Mouse (Mus musculus) midbrain, embryonic 14.5 days (tissue): ENCODE results near the gene Lsm6. TPM values are rescaled to one million over a fixed set of nuclear protein-coding genes. Genes with fewer than 3 reads are reported as not detected.

Experiments used
- ATAC-seq: fragments of 200-750 bp; cut with Nextera tagmentation; 2 replicates; pipeline ENCODE4 v1.8.0; 2017; ENCODE audit warnings: moderate number of reproducible peaks, moderate library complexity; ENCODE audit not compliant: low FRiP score, low TSS enrichment
- DNase-seq: peaks from one replicate; pipeline ENCODE4 v3.0.0-alpha.2; 2015
- H3K27ac ChIP-seq: fragments of 300-500 bp; sonication (generic); replicated peaks from 2 replicates; pipeline ENCODE4 v1.5.1; 2014; ENCODE audit warnings: mild to moderate bottlenecking, low read depth, low read length, moderate library complexity
- H3K27me3 ChIP-seq: fragments of 300-500 bp; sonication (generic); 2 replicates; pipeline ENCODE4 v1.6.1; 2014; ENCODE audit warnings: low read length, control low read depth, mixed read lengths; ENCODE audit not compliant: control insufficient read depth, insufficient read depth
- H3K36me3 ChIP-seq: fragments of 300-500 bp; sonication (generic); 2 replicates; pipeline ENCODE4 v1.6.1; 2014; ENCODE audit warnings: low read length, control low read depth; ENCODE audit not compliant: control insufficient read depth, insufficient read depth
- H3K4me1 ChIP-seq: fragments of 300-500 bp; sonication (generic); 2 replicates; pipeline ENCODE4 v1.6.1; 2014; ENCODE audit warnings: mild to moderate bottlenecking, antibody characterized with exemption, low read length, control low read depth; ENCODE audit not compliant: control insufficient read depth, insufficient read depth
- H3K4me2 ChIP-seq: fragments of 300-500 bp; sonication (generic); 2 replicates; pipeline ENCODE4 v1.6.1; 2014; ENCODE audit warnings: mild to moderate bottlenecking, low read length, moderate library complexity
- H3K4me3 ChIP-seq: fragments of 300-500 bp; sonication (generic); replicated peaks from 2 replicates; pipeline ENCODE4 v1.5.1; 2014; ENCODE audit warnings: low read depth, low read length
- H3K9ac ChIP-seq: fragments of 300-500 bp; sonication (generic); replicated peaks from 2 replicates; pipeline ENCODE4 v1.6.1; 2014; ENCODE audit warnings: mild to moderate bottlenecking, low read length, moderate library complexity
- H3K9me3 ChIP-seq: fragments of 300-500 bp; sonication (generic); 2 replicates; pipeline ENCODE4 v1.6.1; 2016; ENCODE audit warnings: low read length, control low read depth, mixed read lengths; ENCODE audit not compliant: control insufficient read depth
- WGBS: fragments of 180-500 bp; shearing (Covaris S2); extraction: QIAGEN DNeasy Blood & Tissue Kit; methylation state at CpG from one replicate; pipeline ENCODE4 v1.1.7; 2014; 5-methylcytosine and 5-hydroxymethylcytosine counted together
- polyA plus RNA-seq: library from polyadenylated mRNA; unstranded; fragments of >200 nt; fragmentation: Nextera tagmentation; extraction: Ambion mirVana; gene quantifications from 2 replicates; pipeline ENCODE4 v1.2.1, GENCODE M21; 2014

Gene Lsm6
- 165 and 179 TPM in 2 replicates for polyA plus RNA-seq

DNA sequence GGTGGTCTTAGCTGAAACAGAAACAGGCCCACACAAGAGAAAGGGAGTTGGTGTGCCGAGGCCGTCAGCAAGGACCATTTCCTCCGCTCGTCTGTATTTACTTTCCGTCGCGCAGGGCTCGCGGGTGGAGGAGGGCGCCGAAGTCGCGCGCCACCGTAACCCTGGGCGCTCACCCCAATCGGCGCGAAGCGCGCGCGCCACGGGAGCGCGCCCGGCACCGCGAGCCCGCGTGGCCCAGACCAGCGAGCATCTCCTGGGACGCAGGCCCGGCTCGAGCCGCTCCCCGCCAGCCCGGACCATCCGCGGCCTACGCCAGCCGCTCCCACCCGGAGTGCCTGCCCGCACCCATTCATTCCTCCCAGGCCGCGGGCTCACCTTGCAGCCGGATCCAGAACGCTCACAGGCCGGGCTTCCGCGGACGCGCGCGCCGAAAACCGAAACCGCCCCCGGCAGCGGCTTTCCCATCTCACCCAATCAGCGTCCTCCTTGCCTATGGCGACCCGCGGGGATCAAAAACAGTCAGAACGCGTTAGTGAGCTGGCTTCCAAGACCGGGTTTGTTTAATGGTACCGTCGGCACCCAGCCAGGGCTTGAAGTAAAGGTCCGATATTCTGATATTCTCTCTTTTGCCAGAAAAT lies at the start of gene Lsm6:
Lsm6 (minus strand) TSS at position 468 of the 638 bp plus-strand sequence.
- Histone ChIP-seq H3K36me3 (no peaks in the 10 kb centered on the region), H3K9me3 (no peaks in the 10 kb centered on the region), H3K9ac (peak within 1 kb of the TSS; percentile 75), H3K27me3 (no peaks in the 10 kb centered on the region), H3K4me3 (peak within 1 kb of the TSS; percentile 63), H3K4me2 (peak within 1 kb of the TSS; percentile 52), H3K4me1 (0 out of 2 replicates have a peak, but pooled peaks cover 4% of the 10 kb centered on the region), H3K27ac (peak within 1 kb of the TSS; percentile 96)
- ATAC-seq (peak; percentile 92), DNase-seq (peak; percentile 98)
- WGBS, result under 1% methylated on average over 68 of the region's 70 CpGs

DNA sequence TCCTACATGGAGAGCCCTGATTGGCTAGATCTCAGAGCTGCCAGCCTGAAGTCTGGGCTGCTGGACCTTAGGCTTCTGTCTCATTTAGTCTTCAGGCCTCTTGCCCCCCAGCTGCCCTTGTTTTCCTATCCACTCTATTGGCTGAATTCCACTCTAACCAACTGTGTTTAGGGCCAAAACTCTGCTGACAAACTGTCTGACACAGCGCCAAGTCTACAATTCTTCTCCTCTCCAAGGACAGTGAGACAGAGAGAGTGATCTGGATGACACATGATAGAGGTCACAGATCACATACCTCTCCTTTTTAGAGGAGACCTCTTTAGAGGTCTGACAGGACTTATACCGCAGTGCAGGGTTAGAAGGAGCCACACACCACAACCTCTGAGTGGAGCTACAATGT lies 46.1 kb upstream of the Lsm6 start:
- no peak overlapping the region for H3K4me2 ChIP-seq
- H3K27me3 ChIP-seq, result no peaks in the 10 kb centered on the region
- WGBS, result 86% methylated on average over 2 of the region's 2 CpGs
- H3K9ac ChIP-seq, result no peak overlapping the region
- ATAC-seq (no peak), DNase-seq (no peak)
- H3K4me3 ChIP-seq, result no peak overlapping the region
- H3K9me3 ChIP-seq, result no peaks in the 10 kb centered on the region
- no peaks in the 10 kb centered on the region for H3K36me3 ChIP-seq
- H3K27ac ChIP-seq, result no peak overlapping the region
- no peaks in the 10 kb centered on the region for H3K4me1 ChIP-seq

DNA sequence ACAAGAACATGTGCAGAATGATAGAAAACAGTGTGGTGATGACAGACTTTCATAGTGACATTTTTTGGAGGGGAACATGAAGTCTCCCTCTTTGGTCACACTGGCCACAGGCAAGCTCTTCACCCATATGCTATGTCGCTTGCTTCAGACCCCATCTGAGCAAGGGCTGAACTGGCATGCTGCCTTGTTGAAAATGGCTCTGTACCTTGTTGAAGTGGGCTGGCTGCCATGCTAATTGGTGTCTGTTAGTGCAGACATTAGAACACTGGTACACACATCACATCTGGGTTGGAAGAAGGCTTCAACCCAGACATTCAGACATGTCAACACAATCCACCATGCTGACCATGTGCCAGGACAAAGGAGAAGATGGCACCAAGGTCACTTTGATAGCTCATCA lies 42.1 kb upstream of the Lsm6 start:
- ATAC-seq (no peak), DNase-seq (no peak)
- H3K4me1 ChIP-seq, result no peaks in the 10 kb centered on the region
- H3K4me3 ChIP-seq, result no peak overlapping the region
- WGBS, result 83% methylated on average over 1 of the region's 1 CpGs
- H3K36me3 ChIP-seq, result no peaks in the 10 kb centered on the region
- H3K9ac ChIP-seq, result no peak overlapping the region
- H3K27ac ChIP-seq, result no peak overlapping the region
- H3K27me3 ChIP-seq, result no peaks in the 10 kb centered on the region
- H3K9me3 ChIP-seq, result no peaks in the 10 kb centered on the region
- H3K4me2 ChIP-seq, result no peak overlapping the region

DNA sequence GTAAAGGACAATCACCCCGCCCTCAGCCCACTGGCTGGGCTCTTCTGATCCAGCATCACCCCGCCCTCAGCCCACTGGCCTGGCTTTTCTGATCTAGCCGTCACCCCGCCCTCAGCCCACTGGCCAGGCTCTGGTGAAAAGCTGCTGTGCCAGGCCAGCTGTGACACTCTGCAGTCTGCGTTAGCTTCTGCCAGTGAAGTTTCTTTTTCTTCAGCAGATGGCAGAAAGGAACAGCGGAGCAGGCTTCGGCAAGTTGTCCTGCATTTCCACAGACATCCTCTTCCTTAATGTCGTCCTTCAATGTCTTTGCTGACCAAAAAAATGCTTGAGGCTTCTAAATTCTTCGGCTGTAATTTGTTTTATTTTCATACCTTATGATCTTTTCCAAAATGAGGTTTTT lies 41.1 kb upstream of the Lsm6 start:
- no peak for DNase-seq
- Histone ChIP-seq H3K36me3 (no peaks in the 10 kb centered on the region), H3K4me1 (no peaks in the 10 kb centered on the region), H3K27ac (no peak overlapping the region), H3K9ac (no peak overlapping the region), H3K9me3 (no peaks in the 10 kb centered on the region), H3K4me3 (no peak overlapping the region), H3K4me2 (no peak overlapping the region), H3K27me3 (no peaks in the 10 kb centered on the region)
- 70% methylated on average over 9 of the region's 9 CpGs for WGBS
- no peak for ATAC-seq

DNA sequence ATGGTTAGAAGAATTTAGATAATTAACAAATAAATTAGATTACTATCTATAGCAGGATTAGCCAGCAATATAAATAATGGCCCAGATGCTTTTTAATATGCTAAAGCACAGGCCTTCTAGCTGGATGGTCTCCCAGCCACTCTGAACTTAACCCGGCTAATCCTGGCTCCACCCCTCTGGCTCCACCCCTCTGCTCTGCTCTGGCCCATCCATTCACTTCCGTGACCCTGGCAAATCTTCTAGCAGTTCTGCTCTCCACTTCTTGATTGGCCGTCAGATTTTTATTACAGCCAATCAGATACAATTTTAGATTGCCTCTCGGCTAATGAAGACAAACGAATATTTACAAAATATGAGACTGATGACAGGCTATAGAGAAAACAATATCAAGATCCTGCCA lies 39.8 kb upstream of the Lsm6 start:
- Histone ChIP-seq H3K9me3 (no peaks in the 10 kb centered on the region), H3K36me3 (no peaks in the 10 kb centered on the region), H3K4me1 (no peaks in the 10 kb centered on the region), H3K27me3 (no peaks in the 10 kb centered on the region), H3K9ac (no peak overlapping the region), H3K4me3 (no peak overlapping the region), H3K4me2 (no peak overlapping the region), H3K27ac (no peak overlapping the region)
- DNase-seq (no peak), ATAC-seq (no peak)
- WGBS, result 48% methylated on average over 5 of the region's 5 CpGs

DNA sequence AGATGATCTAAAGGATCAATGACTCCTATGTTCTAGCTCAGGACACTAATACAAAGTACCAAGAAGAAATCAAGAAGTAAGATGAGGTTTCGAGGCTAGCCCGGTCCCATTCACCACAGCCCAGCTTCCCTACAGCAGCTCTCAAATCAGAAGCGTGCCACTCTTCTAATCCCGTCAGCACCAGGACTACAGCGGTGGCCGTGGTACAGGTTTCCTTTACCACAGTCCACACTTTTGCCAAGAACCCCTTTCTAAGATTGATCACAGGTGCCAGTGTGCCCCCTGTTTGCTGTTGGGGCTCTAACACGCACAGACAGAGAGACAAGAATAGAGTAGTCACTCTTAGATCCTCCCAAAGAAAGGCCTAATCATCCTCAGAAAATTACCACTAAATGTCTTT lies 36.5 kb upstream of the Lsm6 start:
- H3K9me3 ChIP-seq, result no peaks in the 10 kb centered on the region
- H3K27me3 ChIP-seq, result no peaks in the 10 kb centered on the region
- no peak overlapping the region for H3K9ac ChIP-seq
- no peaks in the 10 kb centered on the region for H3K36me3 ChIP-seq
- no peak overlapping the region for H3K4me3 ChIP-seq
- H3K4me2 ChIP-seq, result no peak overlapping the region
- no peak for DNase-seq
- H3K4me1 ChIP-seq, result no peaks in the 10 kb centered on the region
- H3K27ac ChIP-seq, result no peak overlapping the region
- 93% methylated on average over 7 of the region's 7 CpGs for WGBS
- no peak for ATAC-seq

DNA sequence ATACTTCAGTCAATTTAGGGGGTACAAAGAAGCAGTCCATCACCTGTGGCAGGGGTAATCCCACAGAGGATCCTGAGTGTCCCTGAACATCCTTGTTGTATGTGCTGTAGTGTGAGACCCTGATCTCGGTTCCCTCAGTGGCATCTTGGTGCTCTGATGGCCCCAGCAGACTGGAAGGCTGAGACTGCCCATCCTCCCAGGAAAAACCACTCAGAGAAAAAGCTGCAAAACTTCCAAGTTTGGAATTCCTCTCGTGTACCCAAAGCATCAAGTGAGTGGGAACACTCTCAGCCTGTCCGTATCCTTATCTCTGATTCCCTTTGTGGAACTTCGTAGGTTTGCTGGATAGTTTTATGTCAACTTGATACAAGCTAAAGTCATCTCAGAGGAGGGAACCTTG lies 31.3 kb upstream of the Lsm6 start:
- ATAC-seq, result no peak
- WGBS, result 85% methylated on average over 4 of the region's 4 CpGs

DNA sequence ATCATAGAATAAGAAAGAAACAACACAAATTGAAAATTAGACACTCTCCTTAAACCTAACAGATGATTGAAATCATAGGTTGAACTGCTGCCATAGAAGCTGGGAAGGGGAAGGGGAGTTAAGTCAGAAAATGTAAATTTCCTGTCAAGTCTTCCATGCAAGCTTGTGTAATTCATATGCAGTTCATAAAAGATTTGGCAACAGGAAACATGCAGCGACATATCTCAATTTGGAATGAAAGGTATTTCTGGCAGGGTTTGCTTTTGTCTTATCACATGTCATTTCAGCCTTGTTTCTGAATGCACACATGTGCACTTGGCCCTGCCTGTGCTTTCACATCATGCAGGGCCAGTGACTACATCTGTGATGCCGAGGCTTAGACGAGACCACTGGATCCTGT lies 26.3 kb upstream of the Lsm6 start:
- Histone ChIP-seq H3K36me3 (no peaks in the 10 kb centered on the region), H3K9me3 (no peaks in the 10 kb centered on the region), H3K4me1 (no peaks in the 10 kb centered on the region), H3K4me3 (no peak overlapping the region), H3K27ac (no peak overlapping the region), H3K9ac (no peak overlapping the region), H3K27me3 (no peaks in the 10 kb centered on the region), H3K4me2 (no peak overlapping the region)
- DNase-seq (no peak), ATAC-seq (no peak)
- WGBS, result 87% methylated on average over 3 of the region's 3 CpGs

More for the DNA sequence above, 31.3 kb upstream of the Lsm6 start:
- no peaks in the 10 kb centered on the region for H3K36me3 ChIP-seq
- H3K27me3 ChIP-seq, result no peaks in the 10 kb centered on the region
- H3K27ac ChIP-seq, result no peak overlapping the region
- DNase-seq, result no peak
- H3K9me3 ChIP-seq, result no peaks in the 10 kb centered on the region
- no peak overlapping the region for H3K9ac ChIP-seq
- no peak overlapping the region for H3K4me2 ChIP-seq
- H3K4me3 ChIP-seq, result no peak overlapping the region
- H3K4me1 ChIP-seq, result no peaks in the 10 kb centered on the region

DNA sequence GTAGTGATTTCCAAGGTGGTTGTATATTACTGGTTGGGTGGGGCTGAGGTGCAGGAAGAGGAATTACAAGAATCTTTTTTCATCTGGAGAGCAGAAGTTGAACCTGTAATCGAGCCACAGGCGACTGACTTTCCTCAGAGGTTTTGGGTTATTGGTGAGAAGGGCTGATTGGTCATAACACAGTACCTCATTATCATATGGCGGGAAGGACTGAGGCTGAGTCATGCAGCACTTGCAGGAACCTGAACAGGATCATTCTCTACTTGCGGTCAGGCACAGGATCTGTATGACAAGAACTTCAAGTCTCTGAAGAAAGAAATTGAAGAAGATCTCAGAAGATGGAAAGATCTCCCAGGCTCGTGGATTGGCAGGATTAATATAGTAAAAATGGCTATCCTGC lies 23.6 kb upstream of the Lsm6 start:
- Histone ChIP-seq H3K4me1 (no peaks in the 10 kb centered on the region), H3K36me3 (no peaks in the 10 kb centered on the region), H3K4me3 (no peak overlapping the region), H3K27ac (no peak overlapping the region), H3K9ac (no peak overlapping the region), H3K9me3 (no peaks in the 10 kb centered on the region), H3K4me2 (no peak overlapping the region), H3K27me3 (no peaks in the 10 kb centered on the region)
- DNase-seq (no peak), ATAC-seq (no peak)
- 87% methylated on average over 5 of the region's 5 CpGs for WGBS
